Mouse (Mus musculus): Measurements from ENCODE around the gene Oaz1.
"Not testable (repeated sequence)": the region's sequence is repeated elsewhere in the genome, so short reads cannot be mapped to it uniquely, and the experiment has no call there.

- TF ChIP-seq POLR2A (IDR thresholded peaks at IDR 0.05; ENCODE audit: borderline replicate concordance, insufficient read depth, low read length); CTCF (IDR thresholded peaks at IDR 0.05; ENCODE audit: borderline replicate concordance, insufficient read depth, low read depth, low read length): not testable (repeated sequence)
Measured at GRCm38 (mm10) chr10:80828587-80828986, 2.1 kb downstream of the Oaz1 start.

All from cerebellum, adult 2 months (tissue).